Mouse (Mus musculus): ENCODE results near the gene Emc7. TPM values are rescaled to one million over a fixed set of nuclear protein-coding genes. Genes with fewer than 3 reads are reported as not detected.

The Emc7 gene
- total and polyA plus RNA-seq, 3 experiments, result 1.8 to 15.0 (median 11.9) TPM

GRCm38 (mm10) chr2:112470961-112471381 lies 16.2 kb downstream of the Emc7 start:
- Histone ChIP-seq H3K36me3 (replicated peaks) (peaks cover 51% of the 10 kb centered on the region), H3K27me3 (ENCODE audit: insufficient read depth, low read length) (no peaks in the 10 kb centered on the region), H3K4me1 (ENCODE audit: insufficient read depth, low read depth, low read length) (no peaks in the 10 kb centered on the region), H3K9me3 (replicated peaks) (no peaks in the 10 kb centered on the region), H3K4me3 (ENCODE audit: low read depth, low read length) (no peak overlapping the region)
- TF ChIP-seq GATA2 (IDR thresholded peaks at IDR 0.05; ENCODE audit: borderline replicate concordance, low read depth, low read length) (no peak), TAL1 (conservative IDR thresholded peaks at IDR 0.05; ENCODE audit: low read depth, low read length) (no peak), POLR2AphosphoS5 (IDR thresholded peaks at IDR 0.05; ENCODE audit: insufficient replicate concordance, low read depth, low read length) (no peak), CTCF (IDR thresholded peaks at IDR 0.05; ENCODE audit: low read depth, low read length) (no peak), GATA1 (IDR thresholded peaks at IDR 0.05; ENCODE audit: borderline replicate concordance, low read length) (no peak)
- DNase-seq (ENCODE audit: low spot score) (no peak), ATAC-seq (ENCODE audit: extremely low read depth, insufficient number of reproducible peaks, low FRiP score, poor library complexity, severe bottlenecking) (no peak)

GRCm38 (mm10) chr2:112472076-112472475 lies 17.3 kb downstream of the Emc7 start:
- no peaks in the 10 kb centered on the region for H3K4me1 ChIP-seq (ENCODE audit: insufficient read depth, low read depth, low read length)
- no peaks in the 10 kb centered on the region for H3K9me3 ChIP-seq (replicated peaks)
- ATAC-seq (ENCODE audit: extremely low read depth, insufficient number of reproducible peaks, low FRiP score, poor library complexity, severe bottlenecking) (no peak), DNase-seq (ENCODE audit: low spot score) (no peak)
- TF ChIP-seq GATA1 (IDR thresholded peaks at IDR 0.05; ENCODE audit: borderline replicate concordance, low read length) (no peak), GATA2 (IDR thresholded peaks at IDR 0.05; ENCODE audit: borderline replicate concordance, low read depth, low read length) (no peak), POLR2AphosphoS5 (IDR thresholded peaks at IDR 0.05; ENCODE audit: insufficient replicate concordance, low read depth, low read length) (no peak), CTCF (IDR thresholded peaks at IDR 0.05; ENCODE audit: low read depth, low read length) (no peak)
- H3K27me3 ChIP-seq (ENCODE audit: insufficient read depth, low read length), result no peaks in the 10 kb centered on the region; the same call in 1 of the 2 replicates
- H3K36me3 ChIP-seq (replicated peaks), result peaks cover 41% of the 10 kb centered on the region
- no peak overlapping the region for H3K4me3 ChIP-seq (ENCODE audit: low read depth, low read length)

DNA sequence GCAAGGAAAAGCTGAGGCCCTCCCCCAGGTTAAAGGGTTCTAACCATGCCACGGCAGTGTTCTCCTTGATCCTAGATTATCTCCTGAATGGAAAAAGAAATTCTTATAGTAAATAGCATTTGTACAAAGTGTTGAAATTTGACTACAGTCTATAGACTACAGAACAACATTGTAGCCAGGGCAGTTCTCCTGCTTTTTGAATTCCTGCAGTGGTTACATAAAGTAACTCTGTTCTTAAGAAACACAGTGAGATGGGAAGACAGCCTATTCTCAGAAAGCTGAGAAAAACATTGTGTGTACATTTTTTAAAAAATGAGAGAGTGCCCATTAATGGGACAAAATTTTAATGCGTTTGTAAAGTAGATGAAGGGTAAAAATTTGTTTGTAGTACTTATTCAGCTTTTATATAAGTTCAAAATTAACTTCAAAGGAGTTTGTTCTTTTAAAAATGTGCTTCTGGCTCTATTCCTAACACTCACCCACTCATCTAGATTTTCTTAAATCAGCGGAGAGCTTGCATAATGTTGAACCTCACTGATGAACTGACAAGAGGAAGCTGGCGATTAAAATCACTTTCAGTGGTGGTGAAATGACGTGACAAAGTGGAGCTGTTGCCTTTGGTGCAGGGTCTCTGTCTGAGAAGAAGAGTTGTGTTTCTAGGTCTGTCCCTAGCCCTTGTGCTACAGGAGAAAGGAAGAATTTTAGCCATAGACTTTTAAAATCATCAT lies 20.4 kb downstream of the Emc7 start:
- Histone ChIP-seq H3K4me1 (ENCODE audit: insufficient read depth, low read depth, low read length) (no peaks in the 10 kb centered on the region; the same call in 1 of the 2 replicates), H3K4me3 (ENCODE audit: low read depth, low read length) (no peak overlapping the region), H3K27me3 (ENCODE audit: insufficient read depth, low read length) (peaks cover 2% of the 10 kb centered on the region), H3K36me3 (replicated peaks) (peaks cover 11% of the 10 kb centered on the region), H3K9me3 (replicated peaks) (no peaks in the 10 kb centered on the region)
- ATAC-seq (ENCODE audit: extremely low read depth, insufficient number of reproducible peaks, low FRiP score, poor library complexity, severe bottlenecking), result no peak
- no peak for DNase-seq (ENCODE audit: low spot score)
- TF ChIP-seq GATA1 (IDR thresholded peaks at IDR 0.05; ENCODE audit: borderline replicate concordance, low read length), result no peak
- TF ChIP-seq GATA2 (IDR thresholded peaks at IDR 0.05; ENCODE audit: borderline replicate concordance, low read depth, low read length), result no peak
- no peak for TF ChIP-seq TAL1 (conservative IDR thresholded peaks at IDR 0.05; ENCODE audit: low read depth, low read length)
- no peak for TF ChIP-seq POLR2AphosphoS5 (IDR thresholded peaks at IDR 0.05; ENCODE audit: insufficient replicate concordance, low read depth, low read length)
- no peak for TF ChIP-seq CTCF (IDR thresholded peaks at IDR 0.05; ENCODE audit: low read depth, low read length)

- DNase-seq (ENCODE audit: low spot score) (no peak), ATAC-seq (ENCODE audit: extremely low read depth, insufficient number of reproducible peaks, low FRiP score, poor library complexity, severe bottlenecking) (no peak)
- Histone ChIP-seq H3K36me3 (replicated peaks) (peaks cover 4% of the 10 kb centered on the region), H3K9me3 (replicated peaks) (no peaks in the 10 kb centered on the region), H3K4me1 (ENCODE audit: insufficient read depth, low read depth, low read length) (no peaks in the 10 kb centered on the region; the same call in 1 of the 2 replicates), H3K27me3 (ENCODE audit: insufficient read depth, low read length) (peaks cover 6% of the 10 kb centered on the region), H3K4me3 (ENCODE audit: low read depth, low read length) (no peak overlapping the region)
- no peak for TF ChIP-seq GATA2 (IDR thresholded peaks at IDR 0.05; ENCODE audit: borderline replicate concordance, low read depth, low read length)
- TF ChIP-seq CTCF (IDR thresholded peaks at IDR 0.05; ENCODE audit: low read depth, low read length), result no peak
- TF ChIP-seq POLR2AphosphoS5 (IDR thresholded peaks at IDR 0.05; ENCODE audit: insufficient replicate concordance, low read depth, low read length), result no peak
- TF ChIP-seq TAL1 (conservative IDR thresholded peaks at IDR 0.05; ENCODE audit: low read depth, low read length), result no peak
- no peak for TF ChIP-seq GATA1 (IDR thresholded peaks at IDR 0.05; ENCODE audit: borderline replicate concordance, low read length)
Observed at GRCm38 (mm10) chr2:112476554-112476953, 21.8 kb downstream of the Emc7 start.

GRCm38 (mm10) chr2:112480669-112481068 lies 25.9 kb downstream of the Emc7 start, which contains the start of gene Chrm5:
Chrm5 (minus strand) TSS chr2:112480769.
- H3K36me3 ChIP-seq (replicated peaks), result no peaks in the 10 kb centered on the region
- DNase-seq (ENCODE audit: low spot score) (no peak), ATAC-seq (ENCODE audit: extremely low read depth, insufficient number of reproducible peaks, low FRiP score, poor library complexity, severe bottlenecking) (no peak)
- TF ChIP-seq POLR2AphosphoS5 (IDR thresholded peaks at IDR 0.05; ENCODE audit: insufficient replicate concordance, low read depth, low read length) (no peak), GATA1 (IDR thresholded peaks at IDR 0.05; ENCODE audit: borderline replicate concordance, low read length) (no peak), GATA2 (IDR thresholded peaks at IDR 0.05; ENCODE audit: borderline replicate concordance, low read depth, low read length) (no peak), TAL1 (conservative IDR thresholded peaks at IDR 0.05; ENCODE audit: low read depth, low read length) (no peak)
- H3K4me3 ChIP-seq (ENCODE audit: low read depth, low read length), result no peak within 1 kb of the TSS
- H3K27me3 ChIP-seq (ENCODE audit: insufficient read depth, low read length), result peaks cover 11% of the 10 kb centered on the region
- peaks cover 3% of the 10 kb centered on the region; the same call in 1 of the 2 replicates for H3K4me1 ChIP-seq (ENCODE audit: insufficient read depth, low read depth, low read length)
- no peaks in the 10 kb centered on the region for H3K9me3 ChIP-seq (replicated peaks)

GRCm38 (mm10) chr2:112481564-112481963 lies 26.8 kb downstream of the Emc7 start:
- Histone ChIP-seq H3K9me3 (replicated peaks) (no peaks in the 10 kb centered on the region), H3K36me3 (replicated peaks) (no peaks in the 10 kb centered on the region), H3K27me3 (ENCODE audit: insufficient read depth, low read length) (peaks cover 19% of the 10 kb centered on the region), H3K4me1 (ENCODE audit: insufficient read depth, low read depth, low read length) (peaks cover 3% of the 10 kb centered on the region; the same call in 1 of the 2 replicates), H3K4me3 (ENCODE audit: low read depth, low read length) (no peak overlapping the region)
- ATAC-seq (ENCODE audit: extremely low read depth, insufficient number of reproducible peaks, low FRiP score, poor library complexity, severe bottlenecking) (no peak), DNase-seq (ENCODE audit: low spot score) (no peak)
- TF ChIP-seq POLR2AphosphoS5 (IDR thresholded peaks at IDR 0.05; ENCODE audit: insufficient replicate concordance, low read depth, low read length), result no peak
- no peak for TF ChIP-seq TAL1 (conservative IDR thresholded peaks at IDR 0.05; ENCODE audit: low read depth, low read length)
- TF ChIP-seq GATA2 (IDR thresholded peaks at IDR 0.05; ENCODE audit: borderline replicate concordance, low read depth, low read length), result no peak
- no peak for TF ChIP-seq CTCF (IDR thresholded peaks at IDR 0.05; ENCODE audit: low read depth, low read length)
- TF ChIP-seq GATA1 (IDR thresholded peaks at IDR 0.05; ENCODE audit: borderline replicate concordance, low read length), result no peak
